8 mouse cellular contexts compared by ENCODE assay signal in genomic region chr13:117026276-117026780, GRCm38 (mm10). TPM values are rescaled to one million over a fixed set of nuclear protein-coding genes. Genes with fewer than 3 reads are reported as not detected.
DNase-seq lines count a peak whose midpoint lies in the region; ATAC-seq lines count a peak whose summit lies in the region.

No protein-coding gene starts in this region.

- H3K9me3 ChIP-seq in kidney, embryonic 16.5 days (ENCODE audit: low read length), result no peaks in the 10 kb centered on the region
- H3K9me3 ChIP-seq in forebrain, embryonic 12.5 days, result no peaks in the 10 kb centered on the region
- no peaks in the 10 kb centered on the region for H3K9me3 ChIP-seq in limb, embryonic 13.5 days
- no peaks in the 10 kb centered on the region for H3K9me3 ChIP-seq in neural tube, embryonic 15.5 days (replicated peaks)

- DNase-seq in kidney, adult 11 months, result no peak
- DNase-seq in adrenal gland, adult 18-20 months (ENCODE audit: low spot score in 2 of 2), result no peak
- DNase-seq in frontal cortex, postnatal 36 days (ENCODE audit: low spot score in 2 of 2), result no peak
- DNase-seq in thymus, postnatal 4 days, result no peak

- no peaks in the 10 kb centered on the region for H3K36me3 ChIP-seq in kidney, embryonic 16.5 days (ENCODE audit: insufficient read depth, low read length)
- no peaks in the 10 kb centered on the region for H3K36me3 ChIP-seq in forebrain, embryonic 12.5 days (replicated peaks)
- no peaks in the 10 kb centered on the region for H3K36me3 ChIP-seq in limb, embryonic 13.5 days
- H3K36me3 ChIP-seq in neural tube, embryonic 15.5 days, result no peaks in the 10 kb centered on the region

- H3K27ac ChIP-seq in kidney, embryonic 16.5 days (ENCODE audit: low read length), result no peak overlapping the region
- no peak overlapping the region for H3K27ac ChIP-seq in forebrain, embryonic 12.5 days
- H3K27ac ChIP-seq in limb, embryonic 13.5 days, result peak overlapping the region; percentile 92
- peak overlapping the region; percentile 95 for H3K27ac ChIP-seq in neural tube, embryonic 15.5 days (replicated peaks)

- 0 out of 2 replicates have a peak overlapping the region, but pooled peaks have one; percentile 90 for H3K9ac ChIP-seq in kidney, embryonic 16.5 days (replicated peaks; ENCODE audit: low read length)
- H3K9ac ChIP-seq in forebrain, embryonic 12.5 days, result no peak overlapping the region
- peak overlapping the region; percentile 96; the same call in 1 of the 2 replicates for H3K9ac ChIP-seq in limb, embryonic 13.5 days
- H3K9ac ChIP-seq in neural tube, embryonic 15.5 days (replicated peaks), result 0 out of 2 replicates have a peak overlapping the region, but pooled peaks have one; percentile 97

- 0 out of 2 replicates have a peak, but pooled peaks cover 7% of the 10 kb centered on the region for H3K4me1 ChIP-seq in kidney, embryonic 16.5 days (ENCODE audit: insufficient read depth, low read length)
- peaks cover 12% of the 10 kb centered on the region for H3K4me1 ChIP-seq in forebrain, embryonic 12.5 days
- H3K4me1 ChIP-seq in limb, embryonic 13.5 days, result peaks cover 31% of the 10 kb centered on the region
- H3K4me1 ChIP-seq in neural tube, embryonic 15.5 days, result peaks cover 20% of the 10 kb centered on the region

- H3K4me2 ChIP-seq in kidney, embryonic 16.5 days (replicated peaks; ENCODE audit: low read depth, low read length), result peak overlapping the region; percentile 87
- peak overlapping the region; percentile 74; the same call in 1 of the 2 replicates for H3K4me2 ChIP-seq in forebrain, embryonic 12.5 days
- peak overlapping the region; percentile 76 for H3K4me2 ChIP-seq in limb, embryonic 13.5 days (replicated peaks)
- H3K4me2 ChIP-seq in neural tube, embryonic 15.5 days, result peak overlapping the region; percentile 60

- WGBS in kidney, embryonic 16.5 days, result 68% methylated on average over 7 of the region's 7 CpGs
- WGBS in forebrain, embryonic 12.5 days, result 68% methylated on average over 7 of the region's 7 CpGs
- WGBS in limb, embryonic 13.5 days, result 47% methylated on average over 7 of the region's 7 CpGs
- 65% methylated on average over 7 of the region's 7 CpGs for WGBS in neural tube, embryonic 15.5 days

- peak overlapping the region; percentile 89 for H3K4me3 ChIP-seq in kidney, embryonic 16.5 days (ENCODE audit: low read length)
- H3K4me3 ChIP-seq in forebrain, embryonic 12.5 days (replicated peaks), result no peak overlapping the region; the same call in 1 of the 2 replicates
- peak overlapping the region; percentile 88 for H3K4me3 ChIP-seq in limb, embryonic 13.5 days
- H3K4me3 ChIP-seq in neural tube, embryonic 15.5 days (replicated peaks), result peak overlapping the region; percentile 94

- peaks cover 9% of the 10 kb centered on the region; the same call in 1 of the 2 replicates for H3K27me3 ChIP-seq in kidney, embryonic 16.5 days (ENCODE audit: insufficient read depth, low read length)
- H3K27me3 ChIP-seq in forebrain, embryonic 12.5 days, result peaks cover 11% of the 10 kb centered on the region; the same call in 1 of the 2 replicates
- H3K27me3 ChIP-seq in limb, embryonic 13.5 days, result no peaks in the 10 kb centered on the region
- no peaks in the 10 kb centered on the region for H3K27me3 ChIP-seq in neural tube, embryonic 15.5 days (replicated peaks)

- no peak for ATAC-seq in kidney, embryonic 16.5 days (ENCODE audit: low FRiP score, low TSS enrichment)
- ATAC-seq in forebrain, embryonic 12.5 days (ENCODE audit: low FRiP score), result no peak
- ATAC-seq in limb, embryonic 13.5 days (ENCODE audit: low FRiP score, low read depth), result no peak
- no peak for ATAC-seq in neural tube, embryonic 15.5 days (ENCODE audit: low FRiP score)

RNA-seq across cellular contexts. Expression of gene Parp8, which starts 1.0 kb away (rescaled TPM):
- polyA plus RNA-seq in kidney, embryonic 16.5 days (2015; fragmentation: Nextera tagmentation; extraction: Ambion mirVana), result 15.7 and 18.1 TPM in 2 replicates
- polyA plus RNA-seq in forebrain, embryonic 12.5 days (2016; fragmentation: Nextera tagmentation; extraction: Ambion mirVana), result 14.7 and 17.7 TPM in 2 replicates
- 19.6 and 21.8 TPM in 2 replicates for polyA plus RNA-seq in limb, embryonic 13.5 days (2015; fragmentation: Nextera tagmentation; extraction: Ambion mirVana)
- polyA plus RNA-seq in neural tube, embryonic 15.5 days (2015; fragmentation: Nextera tagmentation; extraction: Ambion mirVana), result 30.3 and 39.9 TPM in 2 replicates
- 1 to 10 TPM; 8.6 to 9.2 TPM for total RNA-seq in adrenal gland, adult 18-20 months (2021)

Comparison
In these comparisons a context has a peak if more than half of its experiments do, and no peak if none do; other contexts are left out.
1. H3K27ac ChIP-seq: peak in limb, embryonic 13.5 days (single experiment) and neural tube, embryonic 15.5 days (single experiment); none in kidney, embryonic 16.5 days (single experiment) and forebrain, embryonic 12.5 days (single experiment).
2. Peak in every context shown above with its lines, with median percentiles within 50 percentile points of each other: H3K4me2 ChIP-seq.